Mouse (Mus musculus): ENCODE measurements around the gene Nbea.
"Not testable (repeated sequence)": the region's sequence is repeated elsewhere in the genome, so short reads cannot be mapped to it uniquely, and the experiment has no call there.

DNA sequence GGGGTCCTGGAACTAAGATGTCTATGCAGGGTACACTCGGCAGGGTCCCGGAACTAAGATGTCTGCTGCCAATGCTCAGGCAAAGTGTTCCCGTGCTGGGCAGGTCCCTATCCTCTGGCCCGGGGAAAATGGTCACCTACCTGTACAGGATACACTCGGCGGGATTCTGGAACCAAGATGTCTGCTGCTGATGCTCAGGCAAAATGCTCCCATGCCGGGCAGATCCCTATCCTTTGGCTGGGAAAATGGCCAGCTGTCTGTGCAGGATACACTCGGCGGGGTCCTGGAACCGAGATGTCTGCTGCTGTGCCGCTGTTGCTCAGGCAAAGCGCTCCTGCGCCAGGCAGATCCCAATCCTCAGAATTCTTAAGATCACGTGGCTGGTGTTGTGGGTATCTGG lies 206.5 kb downstream of the Nbea start:
- TF ChIP-seq MAX (IDR thresholded peaks at IDR 0.05); CTCF (IDR thresholded peaks at IDR 0.05; ENCODE audit: control insufficient read depth, insufficient read depth, insufficient read length); USF1 (IDR thresholded peaks at IDR 0.05; ENCODE audit: low read depth); MYOD1 (IDR thresholded peaks at IDR 0.05; ENCODE audit: control insufficient read depth, insufficient read length, low read depth); FOSL1 (IDR thresholded peaks at IDR 0.05; ENCODE audit: insufficient read depth, low read length, poor library complexity, severe bottlenecking): not testable (repeated sequence)
